Mouse (Mus musculus) G1E (cell line): ENCODE measurements around the gene Dnajc3.
A peak's percentile ranks its signal among the peaks of the same experiment; 100 is the strongest.

ENCODE experiments used
- CTCF ChIP-seq: IDR thresholded peaks from 2 replicates; pipeline ENCODE4 v1.5.1; 2012; ENCODE audit warnings: low read depth, low read length, inconsistent platforms, mixed read lengths
- GATA1 ChIP-seq: IDR thresholded peaks from 2 replicates; pipeline ENCODE4 v1.6.1; 2012; ENCODE audit warnings: borderline replicate concordance, low read length, inconsistent platforms, mixed read lengths
- TAL1 ChIP-seq: conservative IDR thresholded peaks from 2 replicates; pipeline ENCODE4 v1.6.1; 2012; ENCODE audit warnings: low read depth, low read length, inconsistent platforms, mixed read lengths

- peak; percentile 97 for TF ChIP-seq CTCF
- TF ChIP-seq GATA1 = no peak
- TF ChIP-seq TAL1 = no peak
These were observed 89.4 kb downstream of the Dnajc3 start for GRCm38 (mm10) chr14:119027130-119027529.
